Mouse (Mus musculus) neural tube, embryonic 12.5 days (tissue): Measurements from ENCODE around the gene Scyl2. TPM values are rescaled to one million over a fixed set of nuclear protein-coding genes. Genes with fewer than 3 reads are reported as not detected.
"Not testable (repeated sequence)": the region's sequence is repeated elsewhere in the genome, so short reads cannot be mapped to it uniquely, and the experiment has no call there.

Experiments
- ATAC-seq: fragments of 200-750 bp; cut with Nextera tagmentation; 2 replicates; pipeline ENCODE4 v1.8.0; 2017; ENCODE audit warnings: low read depth, mild to moderate bottlenecking, moderate TSS enrichment, moderate library complexity; ENCODE audit not compliant: low FRiP score
- H3K27ac ChIP-seq: fragments of 300-500 bp; sonication (generic); 2 replicates; pipeline ENCODE4 v1.5.1; 2016
- H3K27me3 ChIP-seq: fragments of 300-500 bp; sonication (generic); replicated peaks from 2 replicates; pipeline ENCODE4 v1.6.1; 2016; ENCODE audit warnings: mild to moderate bottlenecking
- H3K36me3 ChIP-seq: fragments of 300-500 bp; sonication (generic); 2 replicates; pipeline ENCODE4 v1.6.1; 2016; ENCODE audit warnings: mild to moderate bottlenecking
- H3K4me1 ChIP-seq: fragments of 300-500 bp; sonication (generic); 2 replicates; pipeline ENCODE4 v1.6.1; 2016
- H3K4me2 ChIP-seq: fragments of 300-500 bp; sonication (generic); replicated peaks from 2 replicates; pipeline ENCODE4 v1.6.1; 2016; ENCODE audit warnings: mild to moderate bottlenecking
- H3K4me3 ChIP-seq: fragments of 300-500 bp; sonication (generic); 2 replicates; pipeline ENCODE4 v1.5.1; 2016
- H3K9ac ChIP-seq: fragments of 300-500 bp; sonication (generic); 2 replicates; pipeline ENCODE4 v1.6.1; 2016; ENCODE audit warnings: mild to moderate bottlenecking
- H3K9me3 ChIP-seq: fragments of 300-500 bp; sonication (generic); 2 replicates; pipeline ENCODE4 v1.6.1; 2016; ENCODE audit warnings: mild to moderate bottlenecking
- WGBS: fragments of 180-500 bp; shearing (Covaris S2); methylation state at CpG from one replicate; pipeline ENCODE4 v1.1.7; 2016; 5-methylcytosine and 5-hydroxymethylcytosine counted together
- polyA plus RNA-seq: library from polyadenylated mRNA; unstranded; fragments of >200 nt; fragmentation: Nextera tagmentation; extraction: Ambion mirVana; gene quantifications from 2 replicates; pipeline ENCODE4 v1.2.1, GENCODE M21; 2016

Scyl2 gene
- polyA plus RNA-seq, 1 experiment from 2014 or later = 11.3 TPM

- no peak overlapping the region for H3K4me3 ChIP-seq
- H3K4me1 ChIP-seq = no peaks in the 10 kb centered on the region
- no peaks in the 10 kb centered on the region for H3K36me3 ChIP-seq
- H3K9me3 ChIP-seq = no peaks in the 10 kb centered on the region
- H3K9ac ChIP-seq = no peak overlapping the region
- H3K4me2 ChIP-seq = no peak overlapping the region
- WGBS = 98% methylated on average over 3 of the region's 3 CpGs
- no peak for ATAC-seq
- no peak overlapping the region for H3K27ac ChIP-seq
- H3K27me3 ChIP-seq = no peaks in the 10 kb centered on the region
These were observed 11.9 kb upstream of the Scyl2 start for GRCm38 (mm10) chr10:89697956-89698355.

GRCm38 (mm10) chr10:89696270-89696669 lies 10.2 kb upstream of the Scyl2 start:
- not testable (repeated sequence) for H3K4me2 ChIP-seq, H3K4me1 ChIP-seq, H3K27me3 ChIP-seq, H3K27ac ChIP-seq, H3K9ac ChIP-seq, H3K4me3 ChIP-seq, H3K9me3 ChIP-seq, ATAC-seq, H3K36me3 ChIP-seq
- 76% methylated on average over 2 of the region's 2 CpGs for WGBS

DNA sequence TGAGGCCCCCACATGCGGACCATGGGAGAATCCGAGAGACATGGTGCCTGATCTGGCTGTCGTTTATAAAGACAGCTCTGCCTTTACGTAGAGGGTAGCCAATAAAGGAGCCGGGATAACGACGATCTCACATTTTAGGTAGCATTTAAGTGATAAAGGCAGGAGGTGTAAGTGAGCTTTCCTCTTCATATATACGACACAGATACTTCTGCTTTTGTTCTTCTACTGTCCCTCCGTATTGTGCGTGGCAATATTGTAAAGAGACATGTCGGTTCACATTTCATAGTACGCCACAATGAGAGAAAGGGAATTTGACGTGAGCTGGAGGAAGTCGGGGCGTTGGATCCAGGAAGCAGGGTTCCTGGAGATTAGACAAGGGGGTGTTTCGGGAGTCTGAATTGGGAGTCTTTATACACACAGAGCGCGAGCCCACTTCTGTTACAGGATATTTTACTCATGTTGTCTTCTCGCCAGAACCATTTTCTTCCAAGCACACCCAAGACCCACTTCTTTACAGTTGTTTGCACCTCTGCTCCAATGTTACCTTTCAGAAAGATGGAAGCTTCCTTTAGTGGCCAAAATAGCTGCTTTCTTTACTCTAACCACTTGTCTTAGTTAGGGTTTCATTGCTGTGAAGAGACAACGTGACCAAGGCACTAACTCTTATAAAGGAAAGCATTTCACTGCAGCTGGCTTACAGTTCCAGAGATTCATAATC lies 9.3 kb upstream of the Scyl2 start:
- no peak for ATAC-seq
- no peak overlapping the region for H3K4me2 ChIP-seq
- no peaks in the 10 kb centered on the region for H3K4me1 ChIP-seq
- no peak overlapping the region for H3K9ac ChIP-seq
- no peak overlapping the region for H3K27ac ChIP-seq
- H3K4me3 ChIP-seq = no peak overlapping the region
- WGBS = 84% methylated on average over 20 of the region's 20 CpGs
- no peaks in the 10 kb centered on the region for H3K9me3 ChIP-seq
- no peaks in the 10 kb centered on the region for H3K36me3 ChIP-seq
- H3K27me3 ChIP-seq = no peaks in the 10 kb centered on the region

DNA sequence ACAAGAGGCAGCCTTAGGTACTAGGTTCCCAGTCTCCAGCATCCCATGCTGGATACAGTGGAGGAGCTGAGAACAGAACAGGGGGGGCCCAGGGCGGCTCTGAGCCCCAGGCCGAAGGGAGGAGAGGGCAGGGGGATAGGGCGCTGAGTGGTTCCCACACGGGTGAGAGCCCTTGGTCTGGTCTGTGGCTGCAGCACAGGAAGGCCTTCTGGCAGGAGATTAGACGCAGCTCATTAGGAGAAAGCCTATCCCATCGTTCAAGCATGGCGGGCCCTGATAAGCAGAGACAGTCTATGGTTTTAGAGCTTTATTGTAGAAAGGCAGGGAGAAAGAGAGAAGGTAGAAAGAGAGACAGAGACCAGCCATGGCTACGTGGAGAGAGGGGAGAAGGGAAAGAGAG lies 3.9 kb upstream of the Scyl2 start:
- ATAC-seq = no peak
- H3K4me2 ChIP-seq = no peak overlapping the region
- H3K27ac ChIP-seq = no peak overlapping the region
- no peak overlapping the region for H3K4me3 ChIP-seq
- 70% methylated on average over 8 of the region's 8 CpGs for WGBS
- H3K9me3 ChIP-seq = no peaks in the 10 kb centered on the region
- H3K4me1 ChIP-seq = peaks cover 3% of the 10 kb centered on the region
- H3K27me3 ChIP-seq = no peaks in the 10 kb centered on the region
- H3K36me3 ChIP-seq = no peaks in the 10 kb centered on the region
- H3K9ac ChIP-seq = no peak overlapping the region

DNA sequence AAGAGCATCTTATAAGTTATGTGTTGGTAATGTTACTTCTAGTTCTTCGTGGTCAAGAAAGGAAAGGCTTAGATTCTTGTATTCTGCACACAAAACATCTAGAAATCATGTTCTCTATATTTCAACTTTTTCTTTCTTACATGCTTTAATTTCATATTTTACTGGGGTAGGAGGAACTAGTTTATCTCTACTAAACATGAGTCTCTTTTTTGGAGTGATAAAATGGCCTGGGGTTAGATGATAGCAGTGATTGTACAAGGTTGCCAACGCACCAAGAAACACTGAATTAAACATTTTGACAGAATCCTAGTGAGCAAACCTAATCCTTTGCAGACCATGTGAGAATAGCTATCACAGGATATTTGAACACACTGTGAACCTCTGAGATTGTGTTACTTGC lies 1.4 kb upstream of the Scyl2 start:
- Histone ChIP-seq H3K27me3 (no peaks in the 10 kb centered on the region), H3K36me3 (0 out of 2 replicates have a peak, but pooled peaks cover 2% of the 10 kb centered on the region), H3K4me3 (no peak overlapping the region), H3K4me1 (peaks cover 6% of the 10 kb centered on the region), H3K27ac (no peak overlapping the region), H3K9me3 (no peaks in the 10 kb centered on the region), H3K4me2 (no peak overlapping the region), H3K9ac (no peak overlapping the region)
- WGBS = 87% methylated on average over 2 of the region's 2 CpGs
- no peak for ATAC-seq

DNA sequence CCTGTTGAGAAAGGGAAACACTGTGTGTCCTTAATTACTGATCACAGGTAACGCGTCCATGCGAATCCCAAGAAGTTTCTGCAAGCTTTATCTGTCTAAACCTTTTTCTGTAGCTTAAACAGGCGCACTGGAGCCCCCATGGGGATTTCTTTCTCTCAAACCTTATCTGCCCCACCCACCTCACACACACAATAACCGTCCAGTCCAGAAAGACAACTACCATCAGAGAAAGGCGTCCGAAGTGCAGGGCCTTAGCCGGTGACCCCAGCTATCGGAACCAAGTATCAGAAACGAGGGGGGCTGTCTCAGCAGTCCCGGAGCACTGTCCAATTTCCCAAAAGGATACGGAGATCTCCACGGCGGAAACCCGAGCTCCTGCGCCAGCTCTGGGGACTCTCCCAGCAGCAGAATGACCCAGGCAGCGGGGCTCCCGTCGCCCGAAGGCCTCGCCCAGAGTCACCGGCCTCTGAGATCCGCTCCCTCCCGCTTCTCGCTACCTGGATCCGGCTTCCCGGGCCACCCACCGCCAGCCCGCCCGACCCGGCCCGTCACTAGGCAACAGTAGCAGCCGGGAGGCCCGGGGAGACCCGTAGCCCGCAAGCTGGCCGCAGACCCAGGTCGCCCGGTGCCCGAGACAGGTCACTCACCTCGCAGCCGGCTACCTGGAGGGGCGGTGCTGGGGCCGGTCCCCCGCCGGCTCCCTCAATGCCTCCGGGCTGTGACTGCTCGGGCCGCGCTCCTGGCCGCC lies 520 bp downstream of the Scyl2 start:
- Histone ChIP-seq H3K36me3 (0 out of 2 replicates have a peak, but pooled peaks cover 2% of the 10 kb centered on the region), H3K9me3 (no peaks in the 10 kb centered on the region), H3K27me3 (no peaks in the 10 kb centered on the region), H3K9ac (peak overlapping the region; percentile 87), H3K4me3 (peak overlapping the region; percentile 83), H3K4me2 (peak overlapping the region; percentile 69), H3K4me1 (peaks cover 6% of the 10 kb centered on the region), H3K27ac (no peak overlapping the region; the same call in 1 of the 2 replicates)
- ATAC-seq = peak; percentile 83
- WGBS = 2% methylated on average over 51 of the region's 51 CpGs

DNA sequence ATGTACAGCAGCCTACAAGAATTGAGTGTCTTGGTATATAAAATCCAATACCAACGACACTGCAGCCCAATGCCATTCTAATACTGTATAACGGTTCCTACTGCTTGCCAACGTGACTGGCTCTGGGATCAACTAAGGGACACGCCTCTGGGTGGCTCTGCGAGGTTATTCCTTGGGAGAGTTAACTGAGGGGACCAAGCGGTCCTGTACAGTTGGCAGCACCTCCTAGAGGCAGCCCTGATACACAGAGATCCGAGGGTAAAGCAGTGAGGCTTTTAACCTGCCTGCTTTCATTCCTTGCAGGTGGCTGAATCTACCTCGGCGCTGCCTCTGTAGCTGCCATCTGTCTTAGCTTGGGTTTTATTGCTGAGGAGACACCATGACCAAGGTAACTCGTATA lies 3.1 kb downstream of the Scyl2 start:
- ATAC-seq = no peak
- no peaks in the 10 kb centered on the region for H3K9me3 ChIP-seq
- no peak overlapping the region for H3K4me3 ChIP-seq
- H3K4me1 ChIP-seq = peaks cover 6% of the 10 kb centered on the region
- WGBS = 80% methylated on average over 10 of the region's 10 CpGs
- H3K27ac ChIP-seq = no peak overlapping the region
- no peaks in the 10 kb centered on the region for H3K27me3 ChIP-seq
- 0 out of 2 replicates have a peak, but pooled peaks cover 2% of the 10 kb centered on the region for H3K36me3 ChIP-seq
- H3K9ac ChIP-seq = no peak overlapping the region
- no peak overlapping the region for H3K4me2 ChIP-seq

DNA sequence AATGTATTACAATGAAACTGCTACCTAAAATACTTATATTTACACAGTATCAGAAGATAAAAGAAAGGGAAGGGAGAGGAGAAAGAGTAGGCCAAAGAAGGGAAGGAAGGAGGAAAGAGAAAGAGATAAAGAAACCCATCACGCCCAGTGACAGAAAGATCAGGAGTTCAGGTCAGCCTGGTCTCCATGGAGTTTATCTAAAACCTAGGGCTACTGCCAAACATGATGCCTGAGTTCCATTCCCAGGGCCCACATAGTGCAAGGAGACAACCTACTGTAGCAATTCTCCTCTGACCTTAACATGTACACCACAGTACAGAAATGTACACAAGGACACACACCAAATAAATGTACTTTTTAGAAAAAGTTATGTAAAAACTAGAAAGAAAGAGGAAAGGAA lies 3.9 kb downstream of the Scyl2 start:
- WGBS = 95% methylated on average over 1 of the region's 1 CpGs
- Histone ChIP-seq H3K27ac (no peak overlapping the region), H3K9ac (no peak overlapping the region), H3K4me1 (peaks cover 6% of the 10 kb centered on the region), H3K36me3 (0 out of 2 replicates have a peak, but pooled peaks cover 2% of the 10 kb centered on the region), H3K9me3 (no peaks in the 10 kb centered on the region), H3K4me2 (no peak overlapping the region), H3K4me3 (no peak overlapping the region), H3K27me3 (no peaks in the 10 kb centered on the region)
- no peak for ATAC-seq

DNA sequence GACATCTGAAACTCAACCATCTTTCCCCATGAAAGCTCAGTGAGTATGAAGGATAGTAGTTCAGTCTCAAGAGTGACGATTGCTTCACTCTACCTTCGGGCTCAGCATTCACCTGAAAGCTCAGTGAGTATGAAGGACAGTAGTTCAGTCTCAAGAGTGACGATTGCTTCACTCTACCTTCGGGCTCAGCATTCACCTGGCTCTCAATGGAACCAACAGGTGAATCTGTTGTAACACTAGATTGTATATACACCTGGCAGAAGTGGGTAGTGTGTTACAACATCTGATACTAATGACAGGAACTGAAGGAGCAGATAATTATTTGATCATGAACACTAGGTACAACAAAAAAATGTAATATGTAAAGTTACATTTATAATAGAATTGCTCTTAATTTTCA lies 4.4 kb downstream of the Scyl2 start:
- Histone ChIP-seq H3K9me3 (no peaks in the 10 kb centered on the region), H3K4me1 (peaks cover 6% of the 10 kb centered on the region), H3K4me2 (no peak overlapping the region), H3K36me3 (0 out of 2 replicates have a peak, but pooled peaks cover 2% of the 10 kb centered on the region), H3K27ac (no peak overlapping the region), H3K9ac (no peak overlapping the region), H3K27me3 (no peaks in the 10 kb centered on the region), H3K4me3 (no peak overlapping the region)
- ATAC-seq = no peak
- WGBS = 94% methylated on average over 4 of the region's 4 CpGs

- WGBS = 90% methylated on average over 3 of the region's 3 CpGs
- Histone ChIP-seq H3K27me3 (no peaks in the 10 kb centered on the region), H3K4me2 (no peak overlapping the region), H3K9ac (no peak overlapping the region), H3K4me1 (peaks cover 6% of the 10 kb centered on the region), H3K27ac (no peak overlapping the region), H3K36me3 (0 out of 2 replicates have a peak, but pooled peaks cover 2% of the 10 kb centered on the region), H3K4me3 (no peak overlapping the region), H3K9me3 (no peaks in the 10 kb centered on the region)
- ATAC-seq = no peak
These were observed 5.6 kb downstream of the Scyl2 start for GRCm38 (mm10) chr10:89680517-89680916.

DNA sequence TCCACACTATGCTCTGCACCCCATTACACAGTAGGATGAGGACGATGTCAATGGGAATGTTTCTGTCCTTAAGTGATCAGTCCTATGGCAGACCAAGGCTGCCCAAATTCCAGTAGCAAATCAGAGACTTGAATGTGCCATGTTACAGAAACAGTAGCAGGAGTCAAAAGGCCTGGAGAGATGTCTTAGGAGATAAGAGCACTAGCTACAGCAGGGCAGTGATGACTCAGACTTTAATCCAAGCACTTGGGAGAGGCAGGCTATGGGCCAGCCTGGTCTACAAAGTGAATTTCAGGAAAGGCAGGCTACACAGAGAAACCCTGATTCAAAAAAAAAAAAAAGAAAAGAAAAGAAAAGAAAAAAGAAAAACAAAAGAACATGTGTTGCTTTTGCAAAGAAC lies 6.6 kb downstream of the Scyl2 start:
- Histone ChIP-seq H3K4me2 (no peak overlapping the region), H3K4me1 (no peaks in the 10 kb centered on the region), H3K27me3 (no peaks in the 10 kb centered on the region), H3K27ac (no peak overlapping the region), H3K4me3 (no peak overlapping the region), H3K9ac (no peak overlapping the region), H3K9me3 (no peaks in the 10 kb centered on the region), H3K36me3 (0 out of 2 replicates have a peak, but pooled peaks cover 2% of the 10 kb centered on the region)
- 92% methylated on average over 1 of the region's 1 CpGs for WGBS
- no peak for ATAC-seq

DNA sequence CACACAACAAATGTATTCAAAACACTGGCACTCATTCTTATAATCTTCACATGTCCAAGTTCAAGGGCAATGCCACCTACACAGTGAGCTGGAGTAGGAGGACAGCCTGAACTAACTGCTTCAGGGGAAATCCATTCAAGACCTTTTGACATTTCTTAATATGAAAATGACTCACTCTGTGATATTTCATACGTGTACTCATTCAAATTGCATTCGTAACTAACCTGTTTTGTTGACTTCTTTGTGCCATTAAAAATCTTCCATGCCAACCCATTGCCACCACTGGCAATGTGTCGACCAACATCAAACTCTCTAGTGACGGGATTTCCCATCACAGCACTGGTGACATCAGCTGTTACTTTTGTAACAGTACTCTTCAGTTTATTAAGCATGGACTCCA lies 8.0 kb downstream of the Scyl2 start:
- Histone ChIP-seq H3K27me3 (no peaks in the 10 kb centered on the region), H3K4me3 (no peak overlapping the region), H3K36me3 (0 out of 2 replicates have a peak, but pooled peaks cover 1% of the 10 kb centered on the region), H3K4me2 (no peak overlapping the region), H3K9me3 (no peaks in the 10 kb centered on the region), H3K4me1 (no peaks in the 10 kb centered on the region), H3K9ac (no peak overlapping the region), H3K27ac (no peak overlapping the region)
- no peak for ATAC-seq
- whole genome bisulfite sequencing = 92% methylated on average over 4 of the region's 4 CpGs
